Mouse (Mus musculus) bone marrow macrophage, adult 2 months (primary cell): ENCODE results near the gene Coq8b. TPM values are rescaled to one million over a fixed set of nuclear protein-coding genes. Genes with fewer than 3 reads are reported as not detected.

Experiments
- H3K27ac ChIP-seq: 2 replicates; pipeline ENCODE4 v1.5.1; 2012; ENCODE audit warnings: low read depth, low read length; ENCODE audit not compliant: insufficient read depth
- H3K4me1 ChIP-seq: 2 replicates; pipeline ENCODE4 v1.6.1; 2012; ENCODE audit warnings: low read length; ENCODE audit not compliant: control insufficient read depth, insufficient read depth
- H3K4me3 ChIP-seq: 2 replicates; pipeline ENCODE4 v1.5.1; 2012; ENCODE audit warnings: mild to moderate bottlenecking, low read length, moderate library complexity; ENCODE audit not compliant: insufficient read depth
- CTCF ChIP-seq: IDR thresholded peaks from 2 replicates; pipeline ENCODE4 v1.5.1; 2012; ENCODE audit warnings: low read depth, mild to moderate bottlenecking, low read length, moderate library complexity
- POLR2A ChIP-seq: IDR thresholded peaks from 2 replicates; pipeline ENCODE4 v1.6.1; 2012; ENCODE audit warnings: mild to moderate bottlenecking, low read depth, low read length, borderline replicate concordance
- polyA plus RNA-seq: library from polyadenylated mRNA; stranded (reverse); fragments of >200 nt; gene quantifications from 2 replicates; pipeline ENCODE4 v1.2.4, GENCODE M21; 2012; ENCODE audit not compliant: missing spikeins, insufficient read depth, insufficient read length

Coq8b gene
- polyA plus RNA-seq, 1 experiment, result 22.6 TPM

DNA sequence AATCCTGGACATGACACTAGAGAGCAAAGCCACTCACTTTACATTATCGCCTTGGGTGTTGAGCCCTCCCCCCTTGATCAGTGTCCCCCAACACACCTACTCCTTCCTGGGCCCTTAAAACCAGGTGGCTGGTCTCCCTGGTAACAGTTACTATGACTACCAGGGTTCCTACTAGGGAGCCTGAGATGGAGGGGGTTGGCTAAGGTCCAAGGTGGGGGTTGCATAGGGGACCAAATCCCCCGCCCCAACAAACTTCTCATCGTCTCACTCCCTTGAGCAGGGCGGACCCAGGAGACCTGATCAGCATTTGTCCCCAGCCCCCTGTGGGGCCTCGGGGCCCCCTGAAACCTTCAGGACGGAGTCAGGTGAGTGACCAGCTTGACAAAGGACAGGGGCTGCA lies 29.1 kb downstream of the Coq8b start:
- Histone ChIP-seq H3K27ac (no peak overlapping the region), H3K4me1 (peaks cover 8% of the 10 kb centered on the region), H3K4me3 (no peak overlapping the region)
- TF ChIP-seq CTCF (no peak), POLR2A (no peak)

- TF ChIP-seq CTCF (no peak), POLR2A (no peak)
- H3K27ac ChIP-seq, result no peak overlapping the region
- peaks cover 4% of the 10 kb centered on the region for H3K4me1 ChIP-seq
- H3K4me3 ChIP-seq, result no peak overlapping the region
Observed at GRCm38 (mm10) chr7:27264761-27265160, 31.9 kb downstream of the Coq8b start.

DNA sequence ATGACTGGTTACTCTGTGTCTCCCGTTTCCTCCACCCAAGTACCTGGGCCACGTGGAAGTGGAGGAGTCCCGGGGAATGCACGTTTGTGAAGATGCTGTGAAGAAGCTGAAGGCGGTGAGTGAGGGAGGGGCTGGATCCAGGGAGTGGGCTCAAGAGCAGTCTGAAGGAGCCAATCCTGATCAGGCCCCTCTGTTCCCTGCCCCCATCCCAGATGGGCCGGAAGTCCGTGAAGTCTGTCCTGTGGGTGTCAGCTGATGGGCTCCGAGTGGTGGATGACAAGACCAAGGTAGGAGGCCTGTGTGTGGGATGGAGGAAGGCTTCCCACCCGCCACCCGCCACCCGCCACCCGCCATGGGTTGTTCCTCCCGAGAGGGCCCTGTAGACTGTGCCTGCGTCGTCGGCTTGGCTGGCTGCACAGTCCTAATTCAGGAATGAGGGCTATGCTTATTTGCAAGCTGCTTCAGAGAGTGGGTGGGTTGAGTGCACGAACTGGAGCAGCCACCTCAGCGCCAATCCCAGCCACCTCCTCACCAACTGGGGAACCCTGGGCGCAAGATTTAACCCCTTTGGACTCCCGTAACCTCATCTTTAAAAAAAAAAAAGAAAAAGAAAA lies 33.8 kb downstream of the Coq8b start:
- no peak for TF ChIP-seq CTCF
- no peak for TF ChIP-seq POLR2A
- Histone ChIP-seq H3K4me1 (peaks cover 4% of the 10 kb centered on the region), H3K27ac (no peak overlapping the region), H3K4me3 (no peak overlapping the region)

DNA sequence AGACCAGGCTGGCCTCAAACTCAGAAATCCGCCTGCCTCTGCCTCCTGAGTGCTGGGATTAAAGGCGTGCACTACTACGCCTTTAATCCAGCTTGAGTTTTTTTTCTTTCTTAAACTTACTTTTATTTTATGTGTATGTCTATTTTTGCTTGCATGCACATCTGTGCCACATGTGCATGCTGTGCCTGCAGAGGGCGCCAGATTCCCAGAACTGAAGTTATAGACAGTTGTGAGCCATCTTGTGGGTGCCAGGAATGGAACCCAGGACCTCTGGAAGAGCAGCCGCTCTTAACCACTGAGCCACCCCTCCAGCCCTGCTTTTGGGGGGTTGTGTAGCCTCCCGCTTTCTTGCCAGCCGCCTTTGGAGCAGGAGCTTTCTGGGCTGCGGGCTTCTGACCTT lies 38.6 kb downstream of the Coq8b start:
- Histone ChIP-seq H3K27ac (no peak overlapping the region), H3K4me3 (no peak overlapping the region), H3K4me1 (no peaks in the 10 kb centered on the region)
- TF ChIP-seq CTCF (no peak), POLR2A (no peak)

DNA sequence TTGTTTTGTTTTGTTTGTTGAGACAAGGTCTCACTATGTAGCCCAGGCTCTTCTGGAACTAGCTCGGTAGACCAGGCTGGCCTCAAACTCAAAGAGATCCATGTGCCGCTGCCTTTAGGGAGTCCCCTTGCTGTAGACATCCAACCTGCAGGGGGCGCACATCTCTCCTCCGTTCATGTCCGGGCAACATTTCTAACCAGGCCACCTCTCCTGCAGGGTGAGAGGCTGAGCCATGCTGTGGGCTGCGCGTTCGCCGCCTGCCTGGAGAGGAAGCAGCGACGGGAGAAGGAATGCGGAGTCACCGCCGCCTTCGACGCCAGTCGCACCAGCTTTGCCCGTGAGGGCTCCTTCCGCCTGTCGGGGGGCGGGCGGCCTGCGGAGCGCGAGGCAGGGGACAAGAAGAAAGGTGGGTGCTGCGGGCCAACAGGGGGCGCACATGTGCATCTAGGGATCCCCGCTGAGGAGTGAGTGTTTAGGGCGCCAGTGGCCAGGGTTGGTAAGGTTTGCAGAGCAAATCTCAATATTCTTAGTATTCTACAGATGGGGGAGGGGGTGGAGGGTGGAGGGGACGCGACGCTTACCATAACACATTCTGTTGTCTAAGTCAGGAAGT lies 41.0 kb downstream of the Coq8b start:
- Histone ChIP-seq H3K4me1 (no peaks in the 10 kb centered on the region), H3K27ac (no peak overlapping the region), H3K4me3 (no peak overlapping the region)
- TF ChIP-seq POLR2A, result no peak
- peak; percentile 24; the same call in 1 of the 2 replicates for TF ChIP-seq CTCF

DNA sequence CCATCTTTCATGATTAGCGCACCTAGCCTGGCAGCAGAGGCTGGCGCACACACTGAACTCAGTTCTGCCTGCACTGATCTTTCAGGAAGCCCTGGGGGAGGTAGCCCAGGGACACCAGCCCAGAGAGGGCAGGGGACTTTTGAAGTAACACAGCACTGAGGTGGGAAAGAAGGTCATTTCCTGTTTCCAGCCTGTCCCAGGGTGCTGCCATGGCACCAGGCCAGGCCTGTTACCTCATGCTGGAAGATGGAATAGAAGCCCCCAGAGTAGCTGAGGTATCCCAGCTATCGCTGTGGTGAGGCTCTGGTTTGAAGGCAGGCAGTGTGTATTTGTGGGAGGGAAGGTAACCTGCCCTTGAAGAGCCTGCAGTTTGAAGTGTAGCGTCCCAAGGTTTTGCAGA lies 42.1 kb downstream of the Coq8b start:
- no peak overlapping the region for H3K27ac ChIP-seq
- TF ChIP-seq CTCF (no peak), POLR2A (no peak)
- H3K4me3 ChIP-seq, result no peak overlapping the region
- no peaks in the 10 kb centered on the region for H3K4me1 ChIP-seq

DNA sequence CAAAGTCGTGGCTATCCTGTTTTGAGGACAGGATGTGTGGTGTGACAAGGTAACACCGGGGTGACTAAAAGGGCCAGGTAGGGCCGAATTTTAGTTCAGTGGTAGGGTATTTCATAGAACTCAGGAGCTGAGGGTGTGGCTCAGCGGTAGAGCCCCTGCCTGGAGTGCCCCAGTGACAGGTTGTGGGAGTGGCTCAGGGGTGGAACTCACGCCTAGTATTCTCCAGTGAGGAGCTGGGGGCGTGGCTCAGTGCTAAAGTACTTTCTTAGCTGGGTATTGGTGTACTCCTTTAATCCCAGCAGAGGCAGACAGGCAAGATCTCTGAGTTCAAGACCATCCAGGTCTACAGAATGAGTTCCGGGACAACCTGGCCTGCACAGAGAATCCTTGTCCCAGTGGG lies 43.2 kb downstream of the Coq8b start:
- Histone ChIP-seq H3K27ac (no peak overlapping the region), H3K4me3 (no peak overlapping the region), H3K4me1 (no peaks in the 10 kb centered on the region)
- TF ChIP-seq CTCF, result no peak
- no peak for TF ChIP-seq POLR2A

- TF ChIP-seq CTCF, result 0 out of 2 replicates have a peak, but pooled peaks have one; percentile 48
- TF ChIP-seq POLR2A, result no peak
- no peak overlapping the region for H3K4me3 ChIP-seq
- no peak overlapping the region for H3K27ac ChIP-seq
- no peaks in the 10 kb centered on the region for H3K4me1 ChIP-seq
Observed at GRCm38 (mm10) chr7:27277191-27277590, 44.4 kb downstream of the Coq8b start.

DNA sequence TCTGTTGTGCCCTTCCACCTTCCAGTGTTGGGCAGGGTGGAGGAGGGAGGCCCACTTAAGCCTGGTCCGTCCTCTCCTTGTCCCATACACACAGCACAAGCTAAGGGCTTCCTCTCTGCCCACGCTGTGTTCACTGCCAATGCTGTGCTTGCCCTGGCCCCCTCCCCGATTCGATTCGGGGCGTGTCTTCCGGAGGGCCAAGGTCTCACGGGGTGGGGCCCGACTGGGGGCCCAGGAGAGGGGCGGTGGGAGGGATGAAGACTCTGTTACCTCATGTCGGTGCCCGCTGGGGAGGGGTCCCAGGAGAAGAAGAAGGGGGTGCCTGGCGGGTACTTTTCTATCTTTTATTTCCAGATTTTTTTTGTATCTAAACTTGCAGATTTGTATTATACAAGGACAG lies 48.9 kb downstream of the Coq8b start:
- no peak overlapping the region for H3K4me3 ChIP-seq
- no peak for TF ChIP-seq CTCF
- TF ChIP-seq POLR2A, result no peak
- H3K4me1 ChIP-seq, result no peaks in the 10 kb centered on the region
- no peak overlapping the region for H3K27ac ChIP-seq

GRCm38 (mm10) chr7:27282225-27282624 lies 49.4 kb downstream of the Coq8b start:
- H3K4me3 ChIP-seq, result no peak overlapping the region
- H3K4me1 ChIP-seq, result no peaks in the 10 kb centered on the region
- no peak overlapping the region for H3K27ac ChIP-seq
- TF ChIP-seq CTCF (no peak), POLR2A (no peak)
